Mouse (Mus musculus) megakaryocyte-erythroid progenitor cell, adult 5-6 weeks (primary cell): ENCODE results near the gene Dock4. TPM values are rescaled to one million over a fixed set of nuclear protein-coding genes. Genes with fewer than 3 reads are reported as not detected.

ENCODE experiments used
- ATAC-seq: replicated peaks from 2 replicates; pipeline ENCODE4 v1.8.0; 2016; ENCODE audit warnings: mild to moderate bottlenecking, inconsistent platforms; ENCODE audit not compliant: severe bottlenecking, poor library complexity, low FRiP score, low TSS enrichment
- total RNA-seq, 2 experiments: library from RNA; stranded (forward) in 1 of 2; stranded (reverse) in 1 of 2; fragments of 200-1000, 215-1000 nt in 1 of 2; fragments of >200 nt in 1 of 2; fragmentation: Nextera tagmentation in 1 of 2; gene quantifications; 2 replicates each; pipeline ENCODE4 v1.2.3; 2014 to 2017

The Dock4 gene
- total RNA-seq, 2 experiments from 2014 or later, result not detected

DNA sequence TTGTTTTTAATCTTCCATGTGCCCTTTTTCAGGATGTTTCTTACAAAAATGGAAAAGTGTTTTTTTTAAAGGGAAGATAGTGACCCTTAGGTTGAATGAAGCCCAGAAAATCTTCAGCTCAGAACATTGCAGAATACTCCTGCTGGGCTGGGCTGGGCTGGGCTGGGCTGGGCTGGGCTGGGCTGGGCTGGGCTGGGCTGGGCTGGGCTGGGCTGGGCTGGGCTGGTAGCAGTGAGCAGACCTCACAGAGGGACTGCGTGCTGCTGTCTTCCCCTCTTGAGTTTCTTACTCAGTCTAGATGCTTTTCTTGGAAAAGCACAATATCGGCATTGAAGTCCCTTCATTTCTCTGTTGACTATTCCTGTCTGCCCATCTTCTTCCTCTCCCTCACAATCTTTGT lies 350.0 kb downstream of the Dock4 start:
- no peak for ATAC-seq

DNA sequence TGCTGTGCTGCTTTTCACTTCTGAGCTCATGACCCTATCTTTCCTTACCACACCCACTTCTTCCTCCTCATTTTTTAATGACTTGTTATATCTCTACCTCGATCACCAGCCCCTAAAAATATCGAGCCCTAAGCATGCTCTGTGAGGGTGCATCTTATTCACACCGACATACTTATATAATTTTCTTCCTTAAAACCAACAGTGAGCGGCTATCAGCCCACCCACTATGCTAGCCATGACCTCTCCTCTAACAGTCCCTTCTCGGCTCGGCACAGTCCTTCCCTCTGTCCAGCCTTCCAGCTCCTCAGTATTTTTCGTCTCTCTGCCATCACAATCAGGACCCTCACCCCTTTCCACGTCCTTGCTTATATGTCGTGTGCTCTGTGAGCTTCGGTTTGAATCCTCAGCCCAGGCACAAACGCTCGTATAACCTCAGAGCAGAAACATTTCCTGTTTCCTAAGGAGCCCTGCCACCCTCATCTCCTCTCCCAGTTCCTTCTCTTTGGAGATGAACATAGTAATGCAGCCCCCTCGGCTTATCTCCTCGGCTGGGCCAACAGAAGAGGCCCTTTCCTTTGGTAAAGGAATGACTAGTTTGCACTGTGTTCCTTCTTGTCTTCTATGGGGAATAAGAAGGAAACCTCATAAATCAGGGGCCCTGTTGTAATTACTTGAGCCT lies 351.2 kb downstream of the Dock4 start:
- no peak for ATAC-seq

DNA sequence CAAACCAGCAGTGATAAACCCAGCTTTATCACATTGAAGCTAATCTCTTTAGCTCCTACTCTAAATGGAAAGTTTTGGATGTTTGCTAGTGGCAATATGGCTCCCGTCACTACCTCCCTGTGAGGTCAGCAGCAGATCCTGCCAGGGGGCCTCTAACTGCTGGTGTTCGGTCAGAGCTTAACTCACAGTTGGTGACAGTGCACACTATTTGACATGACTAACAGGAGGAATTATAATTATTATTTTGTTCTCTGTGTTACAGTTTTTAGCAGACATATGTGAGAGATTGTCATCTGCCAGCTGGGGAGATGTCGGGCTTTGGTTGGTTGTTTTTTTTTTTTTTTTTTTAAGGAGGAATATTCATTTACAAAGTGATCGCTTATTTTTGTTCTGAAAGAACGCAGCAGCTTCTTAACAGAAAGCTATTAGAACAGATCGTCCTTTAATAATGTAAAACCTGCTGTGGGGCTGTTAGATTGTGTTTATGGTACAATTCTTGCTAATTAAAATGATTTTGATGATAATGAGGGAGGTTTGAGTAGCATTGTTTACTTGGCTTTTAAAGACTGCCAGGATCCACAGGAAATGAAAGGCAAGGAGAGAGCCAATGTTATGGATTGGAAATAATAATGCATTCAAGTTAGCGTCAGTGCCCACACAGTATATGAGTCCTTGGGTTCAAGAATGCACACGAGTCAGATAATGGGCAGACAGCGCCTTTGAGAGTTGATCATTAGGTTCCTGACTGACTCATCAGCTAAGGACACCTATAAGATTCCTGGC lies 352.0 kb downstream of the Dock4 start:
- no peak for ATAC-seq

DNA sequence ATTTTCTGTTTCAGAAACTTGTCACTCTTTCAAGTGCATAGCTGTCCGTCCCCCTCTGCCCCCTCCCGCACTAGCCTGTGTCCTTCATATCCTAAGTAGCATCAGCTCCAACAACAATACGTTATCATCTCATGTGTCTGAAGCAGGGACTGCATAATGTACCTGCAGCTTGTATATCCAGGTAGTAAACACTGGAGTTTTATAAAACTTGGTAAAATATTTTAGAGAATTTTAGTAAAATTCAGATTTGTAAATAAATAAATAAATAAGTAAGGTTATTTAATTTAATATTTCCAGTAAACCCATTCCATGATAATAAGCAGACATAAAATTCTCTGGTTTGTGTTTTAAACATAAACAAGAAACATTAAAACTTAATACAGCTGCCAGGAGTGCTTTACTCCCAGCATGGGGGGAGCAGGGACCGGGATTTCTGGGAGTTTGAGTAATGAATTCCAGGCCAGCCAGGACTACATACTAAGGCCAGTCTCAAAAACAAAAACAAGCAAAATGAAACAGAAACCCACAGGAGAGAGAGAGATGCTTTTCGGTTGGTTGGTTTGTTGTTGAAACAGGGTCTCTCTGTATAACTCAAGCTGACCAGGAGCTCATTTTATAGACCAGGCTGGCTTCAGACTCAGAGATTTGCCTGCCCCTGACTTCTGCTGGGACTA lies 352.7 kb downstream of the Dock4 start:
- no peak for ATAC-seq

DNA sequence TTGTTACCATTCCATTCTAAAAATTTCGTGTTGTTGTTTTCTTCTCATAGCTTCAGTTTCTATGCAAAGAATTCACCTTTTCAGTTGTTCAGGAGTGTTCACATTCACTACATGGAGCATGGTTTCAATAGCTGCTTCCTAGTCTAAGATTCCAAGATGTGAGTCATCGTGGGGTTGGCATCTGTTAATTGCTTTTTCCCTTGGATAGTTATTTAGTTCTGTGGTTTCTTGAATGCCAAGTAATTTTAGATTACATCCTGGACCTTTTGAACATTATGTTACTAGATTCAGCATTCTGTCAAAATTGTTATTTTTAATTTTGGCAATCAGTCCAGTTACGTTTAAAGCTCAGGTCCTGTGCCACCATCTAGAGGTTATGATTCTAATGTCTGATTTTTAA lies 355.7 kb downstream of the Dock4 start:
- no peak for ATAC-seq

DNA sequence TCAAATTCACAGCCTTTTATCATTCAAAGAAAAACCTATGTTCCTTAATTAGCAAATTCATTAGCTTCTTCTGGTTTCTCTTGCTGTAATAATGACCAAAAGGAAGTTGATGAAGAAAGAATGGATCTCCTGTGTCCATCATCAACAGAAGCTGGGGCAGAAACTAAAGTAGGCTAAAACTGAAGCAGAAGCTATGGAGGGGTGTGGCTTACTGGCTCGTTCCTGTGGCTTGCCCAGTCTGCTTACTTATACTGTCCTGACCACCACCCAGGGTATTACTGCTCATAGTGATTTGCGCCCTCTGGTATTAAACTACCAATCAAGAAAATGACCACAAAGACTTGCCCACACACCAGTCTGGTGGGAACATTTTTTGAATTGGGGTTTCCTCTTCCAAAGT lies 359.5 kb downstream of the Dock4 start:
- no peak for ATAC-seq

DNA sequence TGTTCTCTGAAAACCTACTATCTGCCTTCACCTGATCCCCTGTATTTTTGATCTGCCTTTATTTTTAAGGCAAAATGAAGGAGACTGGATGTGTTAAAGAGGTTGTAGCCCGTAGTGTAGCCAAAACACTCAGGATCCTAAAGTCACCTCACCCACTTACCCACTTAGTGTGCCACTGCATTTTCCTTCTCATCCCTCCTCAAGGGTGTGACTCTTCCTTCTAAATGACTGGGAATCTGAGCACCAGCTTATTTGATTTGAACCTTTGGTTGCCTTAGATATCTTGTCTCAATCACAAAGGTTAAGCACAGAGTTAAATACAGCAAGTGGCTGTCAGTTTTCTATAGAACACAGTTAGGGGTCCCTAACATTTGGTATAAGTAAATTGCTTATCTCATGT lies 362.2 kb downstream of the Dock4 start:
- no peak for ATAC-seq

DNA sequence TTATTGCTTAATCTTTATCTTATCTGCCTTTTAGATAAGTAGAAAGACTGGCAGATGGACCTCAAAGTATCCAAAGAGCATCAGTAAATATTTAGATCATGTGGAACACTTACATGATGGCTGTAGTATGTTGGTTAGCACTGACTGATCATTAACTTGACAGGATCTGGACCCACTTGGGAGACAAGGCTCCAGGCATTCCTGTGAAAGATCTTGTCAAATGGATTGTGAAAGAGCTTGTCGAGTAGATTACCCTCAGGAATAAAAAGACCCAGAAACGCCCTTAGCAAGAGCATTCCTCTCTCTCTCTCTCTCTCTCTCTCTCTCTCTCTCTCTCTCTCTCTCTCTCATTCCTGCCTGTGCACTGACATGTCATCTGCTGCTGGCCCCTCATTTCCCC lies 367.7 kb downstream of the Dock4 start:
- ATAC-seq, result no peak

DNA sequence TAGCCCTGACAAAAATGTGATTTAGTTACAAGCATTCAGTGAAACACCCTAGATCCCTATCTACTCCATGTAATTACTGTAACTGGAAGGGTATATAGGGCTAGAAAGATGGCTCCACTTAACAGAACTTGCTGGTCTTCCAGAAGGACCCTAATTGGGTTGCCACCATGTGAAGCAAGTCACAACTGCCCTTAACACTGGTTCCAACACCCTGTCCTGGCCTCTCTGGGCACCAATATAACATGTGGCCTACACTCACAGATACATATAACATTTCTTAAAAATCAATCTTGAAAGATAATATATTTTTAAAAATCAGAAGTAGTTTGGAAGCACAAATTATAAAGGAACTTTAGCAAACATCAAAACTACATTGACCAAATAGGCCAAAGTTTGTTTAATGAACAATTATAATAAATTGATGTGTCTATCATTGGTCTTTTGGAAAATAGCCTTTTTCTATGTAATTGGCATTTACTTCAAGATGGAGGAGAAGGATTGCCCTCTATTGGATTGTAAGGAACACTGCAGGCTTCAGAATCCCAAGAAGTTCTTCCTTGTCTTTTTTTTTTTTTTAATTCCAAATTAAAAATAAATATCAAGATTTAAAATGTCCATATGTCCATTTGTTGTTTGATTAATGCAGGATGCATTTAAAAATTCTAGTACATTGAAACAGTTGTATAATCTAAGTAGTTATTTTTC lies 369.1 kb downstream of the Dock4 start:
- ATAC-seq, result no peak

DNA sequence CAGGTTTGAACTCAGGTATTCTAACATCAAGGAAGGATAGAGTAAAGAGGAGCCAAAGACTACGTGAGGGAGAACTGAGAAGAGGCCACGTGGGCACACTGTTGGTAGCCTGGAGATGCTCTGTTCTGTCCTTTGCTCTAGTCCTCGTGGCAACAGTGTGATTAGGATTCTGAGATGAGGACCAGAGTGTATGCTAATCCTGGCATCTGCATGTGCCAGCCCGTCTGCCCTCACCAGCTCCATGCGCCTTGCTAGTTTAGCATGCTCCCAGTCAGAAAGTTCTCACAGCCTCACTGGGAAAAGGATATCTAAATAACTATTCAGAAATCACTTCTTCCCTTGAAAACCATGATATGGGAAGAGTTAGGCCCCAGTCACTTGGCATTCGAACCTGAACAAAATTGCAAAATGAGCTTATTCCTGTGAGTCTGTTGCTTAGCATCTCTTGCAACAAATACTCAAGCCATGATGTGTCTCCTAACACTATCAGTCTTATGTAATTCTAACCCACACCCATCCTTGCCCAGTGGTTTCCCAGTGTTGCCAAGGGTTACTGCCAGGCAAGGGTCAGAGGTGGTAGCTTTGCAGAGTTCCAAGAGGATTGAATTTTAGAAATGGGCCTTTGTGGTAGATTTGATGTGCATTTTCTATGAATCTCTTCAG lies 372.4 kb downstream of the Dock4 start:
- no peak for ATAC-seq

DNA sequence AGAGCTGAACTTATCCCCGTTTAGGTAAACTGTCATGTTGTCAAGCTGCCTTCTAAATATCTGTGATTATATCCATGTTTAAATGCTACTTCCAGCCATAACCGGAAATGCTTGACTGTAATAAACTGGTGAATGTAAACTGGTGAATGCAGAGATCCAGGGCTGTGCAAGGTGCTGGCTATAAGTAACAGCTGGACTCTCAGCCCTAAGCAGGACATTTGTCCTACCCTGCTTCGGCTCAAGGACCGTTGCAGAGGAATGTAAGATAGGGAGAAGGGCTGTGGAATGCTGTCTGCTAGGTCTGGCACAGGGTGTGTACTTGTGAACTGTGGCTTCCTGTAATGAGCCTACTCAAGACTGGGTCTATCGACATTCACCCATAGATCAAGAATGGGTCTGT lies 377.9 kb downstream of the Dock4 start:
- no peak for ATAC-seq

DNA sequence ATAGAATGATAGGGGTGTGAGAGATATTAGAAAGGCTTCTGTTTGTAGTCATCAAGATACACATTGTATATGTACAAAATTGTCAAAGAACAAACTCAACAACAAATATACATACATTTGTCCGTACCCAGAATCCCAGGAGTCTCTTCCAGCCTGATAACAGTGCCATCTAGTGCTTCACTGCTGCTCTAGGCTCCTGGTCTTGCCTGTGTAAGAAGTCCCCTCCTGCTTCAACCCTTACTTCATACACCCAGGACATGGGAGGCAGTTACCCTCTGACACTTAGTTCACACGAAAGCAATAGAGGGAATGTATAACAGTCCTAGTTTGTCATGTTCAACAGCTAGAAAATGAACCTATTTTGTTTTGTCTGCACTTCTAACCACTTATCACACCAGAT lies 378.5 kb downstream of the Dock4 start:
- no peak for ATAC-seq

DNA sequence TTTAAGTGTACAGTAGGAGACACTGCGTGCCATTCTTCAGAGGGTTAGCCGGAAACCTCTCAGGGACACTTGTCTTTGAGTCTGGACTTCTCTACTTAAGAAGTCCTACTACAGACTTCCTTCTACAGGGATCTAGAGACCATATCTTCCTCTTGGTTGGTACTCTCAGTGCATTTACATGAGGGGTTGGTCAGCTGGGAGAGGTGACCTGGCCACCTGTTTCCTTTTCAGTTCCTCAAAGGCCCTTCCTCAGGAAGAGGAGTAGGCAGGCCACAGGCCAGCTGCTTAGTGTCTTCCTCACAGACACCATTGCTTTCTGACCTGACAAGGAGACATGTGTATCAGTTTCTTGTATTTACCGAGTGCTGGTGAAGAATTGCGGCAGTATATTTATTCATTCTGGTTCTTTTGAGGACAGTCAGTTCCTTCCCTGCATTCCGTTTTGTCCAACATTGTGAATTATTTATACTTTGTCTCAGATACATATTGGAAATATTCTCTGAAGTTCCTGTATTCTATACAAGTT lies 380.2 kb downstream of the Dock4 start:
- no peak for ATAC-seq

DNA sequence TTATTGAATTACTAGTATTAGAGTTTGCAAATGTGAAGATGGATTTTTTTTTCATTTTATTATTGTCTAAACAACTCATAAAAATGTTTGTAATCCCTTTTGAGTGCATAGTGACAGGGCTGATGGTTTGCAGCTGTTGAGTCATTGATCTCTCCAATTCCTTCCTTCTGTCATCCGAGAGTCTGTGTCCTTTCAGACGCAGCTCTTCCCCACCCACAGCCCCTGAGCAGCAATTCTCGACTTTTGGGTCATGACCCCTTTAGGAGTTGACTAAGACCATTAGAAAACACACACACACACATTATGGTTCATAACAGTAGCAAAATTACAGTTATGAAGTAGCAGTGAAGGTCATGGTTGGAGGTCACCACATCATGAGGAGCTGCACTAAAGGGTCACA lies 380.7 kb downstream of the Dock4 start:
- ATAC-seq, result no peak

DNA sequence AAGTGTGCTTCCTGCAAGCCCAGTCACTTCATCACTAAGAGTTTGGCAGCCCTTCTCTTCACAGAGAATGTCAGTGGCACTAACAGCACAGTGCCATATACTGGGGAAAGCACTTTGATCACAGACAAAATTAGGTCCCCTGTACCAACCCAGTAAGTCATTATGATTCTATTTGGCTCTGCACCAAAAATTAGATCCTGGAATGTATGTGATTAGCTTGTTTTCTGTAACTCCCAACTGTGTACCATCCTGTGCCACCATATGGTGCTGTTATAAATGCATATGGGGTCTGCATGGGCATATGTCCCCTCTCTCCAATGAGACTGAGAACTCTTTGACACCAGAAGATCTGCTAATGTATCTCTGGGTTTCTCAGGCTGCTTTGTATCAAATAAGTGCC lies 382.3 kb downstream of the Dock4 start:
- ATAC-seq, result no peak

DNA sequence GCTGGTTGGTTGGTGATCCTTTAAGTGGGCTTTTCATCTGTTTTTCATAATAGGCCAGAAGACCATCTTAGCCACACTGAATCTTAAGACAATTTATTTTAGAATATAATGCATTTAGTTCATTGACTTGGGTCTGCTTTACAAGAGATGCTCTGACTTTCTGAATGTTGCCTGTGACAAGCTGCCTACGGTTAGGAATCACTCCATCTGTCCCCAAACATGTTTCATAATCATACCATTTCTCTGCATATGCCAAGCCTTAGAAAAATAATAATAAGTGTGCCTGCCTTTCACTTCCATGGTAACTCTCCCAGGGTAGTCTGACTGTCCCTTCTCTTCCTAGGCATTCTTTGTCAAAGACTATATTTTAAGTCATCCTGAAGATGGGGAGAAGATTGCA lies 383.5 kb downstream of the Dock4 start:
- ATAC-seq, result no peak

DNA sequence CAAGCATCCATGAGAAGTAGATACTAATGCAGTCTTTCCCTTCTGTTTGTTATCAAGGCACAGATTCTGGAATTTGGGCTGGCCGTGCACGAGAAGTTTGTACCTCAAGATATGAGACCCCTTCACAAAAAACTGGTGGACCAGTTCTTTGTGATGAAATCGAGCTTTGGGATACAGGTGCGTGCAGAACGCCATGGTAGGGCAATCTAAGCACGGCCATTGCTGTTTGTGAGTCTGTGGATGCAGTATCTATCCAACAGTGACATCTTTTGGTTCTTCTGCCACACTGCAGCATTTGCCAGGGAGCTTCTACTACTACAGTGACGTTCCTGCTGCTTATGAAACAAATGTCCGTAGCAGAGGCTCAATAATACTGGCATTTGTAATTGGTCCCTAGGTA lies 386.4 kb downstream of the Dock4 start:
- ATAC-seq, result 0 out of 2 replicates have a peak, but pooled peaks have one; percentile 30

DNA sequence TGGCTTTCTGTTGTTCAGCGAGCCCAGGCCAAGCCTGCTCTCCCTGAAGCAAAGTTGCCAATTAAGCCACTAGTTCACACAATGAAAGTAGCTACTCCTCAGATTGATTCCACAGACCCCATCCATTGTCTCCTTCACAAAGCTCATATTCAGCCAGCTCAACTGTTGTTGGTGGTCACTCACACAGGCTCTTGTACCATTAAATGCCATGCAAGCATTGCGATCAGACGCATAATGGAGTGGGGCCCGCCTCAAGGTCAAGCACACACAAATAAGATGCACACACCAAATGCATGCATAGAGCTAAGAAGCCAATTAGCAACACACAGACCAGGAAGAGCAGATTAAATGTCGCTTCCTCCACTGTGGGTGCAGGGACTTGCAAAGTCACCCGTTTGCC lies 391.2 kb downstream of the Dock4 start:
- ATAC-seq, result no peak

DNA sequence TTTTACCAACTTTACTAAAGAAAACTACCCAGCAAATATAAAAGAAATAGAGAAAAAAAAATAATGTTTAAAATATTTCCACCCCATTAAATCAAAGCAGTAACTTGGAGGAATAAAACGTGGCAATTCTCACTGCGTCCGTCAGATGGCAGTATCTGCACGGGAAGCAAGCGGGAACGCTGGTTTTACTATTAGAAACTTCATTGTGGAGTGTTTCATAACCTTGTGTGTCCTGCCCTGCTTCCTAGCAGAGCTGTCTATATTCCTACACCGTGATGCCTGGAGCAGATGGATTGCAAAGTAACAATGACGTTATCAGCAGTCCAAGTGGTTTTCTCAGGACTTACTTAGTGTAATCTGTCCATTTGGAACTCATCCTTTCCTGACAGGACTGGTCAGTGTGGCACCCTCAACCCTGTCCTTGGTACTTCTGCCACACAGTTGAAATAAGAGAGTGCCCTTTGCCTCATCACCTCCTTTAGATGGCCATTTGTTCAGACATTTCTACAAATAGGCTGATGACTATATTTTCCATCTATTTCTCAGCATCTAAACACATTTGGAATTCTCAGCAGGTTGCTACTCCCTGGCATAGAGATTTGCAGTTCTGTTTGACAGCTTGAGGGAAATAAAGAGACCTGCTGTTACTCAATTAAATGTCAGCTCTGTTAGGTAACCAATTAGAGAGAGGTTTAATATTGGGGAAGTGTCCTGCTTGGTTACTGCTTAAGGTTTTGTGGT lies 392.0 kb downstream of the Dock4 start:
- ATAC-seq, result peak; percentile 63; the same call in 1 of the 2 replicates
